Mouse (Mus musculus) embryonic stem cell, embryonic (primary cell): ENCODE data around the gene Hcn2.

ENCODE experiments used
- CTCF ChIA-PET, 4 experiments: fragments of 300-600 bp in 2 of 4; fragments of 350-600 bp in 2 of 4; sonication (Branson Sonifier 250); formaldehyde crosslinking; loops; one replicate each; lab custom pipeline; 2022; ENCODE audit warnings: inconsistent platforms in 2 of 4; lab: Charles Lee
- POLR2A ChIA-PET, 4 experiments: fragments of 300-600 bp in 2 of 4; fragments of 350-600 bp in 2 of 4; sonication (Branson Sonifier 250); formaldehyde crosslinking; loops; one replicate each; lab custom pipeline; 2022; ENCODE audit warnings: antibody characterized with exemption in 4 of 4, inconsistent platforms in 1 of 4; lab: Charles Lee

Hcn2 gene

GRCm38 (mm10) chr10:79733847-79734246 is 17.4 kb downstream of the Hcn2 start:
- ChIA-PET POLR2A (interaction anchor here in 3 of 4 experiments (0.6 to 3.1 kb wide), 11 partner anchors 9 to 657 kb away, joined by 3 to 16 read pairs (median 3); partner anchors contain the start of gene Polrmt (in 1 of the 3)), CTCF (interaction anchor here in 3 of 4 experiments (0.5 to 1.9 kb wide), 17 partner anchors 8 to 562 kb away, joined by 3 to 8 read pairs (median 3); partner anchors contain the start of genes Polrmt (in 2 of the 3) and Apc2 (in 1 of the 3))

- ChIA-PET CTCF (interaction anchor here in 3 of 4 experiments (0.6 to 2.1 kb wide), 10 partner anchors 18 to 132 kb away, joined by 3 to 8 read pairs (median 4); partner anchors contain the start of genes Bsg (in 1 of the 3) and Misp (in 1 of the 3)), POLR2A (interaction anchor here (0.5 to 3.1 kb wide), 22 partner anchors 9 to 1242 kb away, joined by 3 to 16 read pairs (median 3); partner anchors contain the start of genes Bsg (in 3 of the 4), Polrmt (in 2 of the 4), Gzmm (in 1 of the 4) and Ptbp1 (in 1 of the 4))
Observed at GRCm38 (mm10) chr10:79735361-79735760, 18.9 kb downstream of the Hcn2 start.

GRCm38 (mm10) chr10:79736706-79737105 is 20.3 kb downstream of the Hcn2 start:
- ChIA-PET POLR2A (interaction anchor here in 2 of 4 experiments (0.6 to 1.4 kb wide), 6 partner anchors 12 to 117 kb away, joined by 3 to 6 read pairs (median 3); partner anchors contain the start of gene Ptbp1 (in 1 of the 2)), CTCF (interaction anchor here in 3 of 4 experiments (0.7 to 1.1 kb wide), 7 partner anchors 8 to 43 kb away, joined by 3 to 5 read pairs (median 4); partner anchors contain the start of gene Bsg (in 1 of the 3))

DNA sequence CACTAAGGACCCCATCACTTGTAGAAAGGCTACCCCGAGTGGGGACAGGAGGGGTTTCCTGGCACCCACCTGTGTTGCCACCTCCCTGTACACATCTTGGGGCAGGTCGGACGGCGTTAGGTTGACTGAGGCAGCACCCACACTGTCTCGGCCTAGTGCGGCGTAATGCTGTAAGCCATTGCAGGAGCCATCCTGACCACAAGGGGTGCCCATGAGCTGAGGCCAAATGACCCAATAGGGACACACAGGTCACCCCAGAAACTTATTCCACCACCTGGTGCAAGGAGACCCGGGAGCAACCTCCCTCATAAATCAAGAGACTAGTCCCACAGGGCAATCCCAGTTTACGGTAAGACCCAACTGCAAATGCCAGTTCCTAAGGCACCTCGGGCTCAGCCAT is 21.8 kb downstream of the Hcn2 start:
- ChIA-PET CTCF (interaction anchor here in 2 of 4 experiments (0.8 to 3.3 kb wide), 16 partner anchors 9 to 290 kb away, joined by 3 to 22 read pairs (median 4); partner anchors contain the start of genes Bsg (in 1 of the 2), Madcam1 (in 1 of the 2) and Polrmt (in 1 of the 2)), POLR2A (interaction anchor here in 2 of 4 experiments (0.6 to 2.2 kb wide), 18 partner anchors 8 to 170 kb away, joined by 3 to 9 read pairs (median 3); partner anchors contain the start of genes Ptbp1 (in 2 of the 2), Bsg (in 1 of the 2), Med16 (in 1 of the 2) and Polrmt (in 1 of the 2))

GRCm38 (mm10) chr10:79739234-79739633 is 22.8 kb downstream of the Hcn2 start:
- POLR2A ChIA-PET, result interaction anchor here (0.5 to 2.2 kb wide), 23 partner anchors 7 to 169 kb away, joined by 3 to 9 read pairs (median 4); partner anchors contain the start of genes Bsg (in 1 of the 4), Med16 (in 1 of the 4), Polrmt (in 1 of the 4) and Ptbp1 (in 1 of the 4)

GRCm38 (mm10) chr10:79740863-79741262 is 24.4 kb downstream of the Hcn2 start:
- ChIA-PET CTCF (interaction anchor here (0.5 to 3.3 kb wide), 39 partner anchors 8 to 1366 kb away, joined by 3 to 22 read pairs (median 4); partner anchors contain the start of genes Bsg (in 2 of the 4), Fgf22 (in 1 of the 4), Madcam1 (in 1 of the 4) and Mier2 (in 1 of the 4)), POLR2A (interaction anchor here in 2 of 4 experiments (0.6 to 2.0 kb wide), 18 partner anchors 8 to 501 kb away, joined by 3 to 9 read pairs (median 4); partner anchors contain the start of genes Bsg (in 1 of the 2), Fgf22 (in 1 of the 2) and Rnf126 (in 1 of the 2))

More at GRCm38 (mm10) chr10:79739234-79739633, 22.8 kb downstream of the Hcn2 start:
- CTCF ChIA-PET, result interaction anchor here (0.5 to 3.3 kb wide), 17 partner anchors 8 to 289 kb away, joined by 3 to 22 read pairs (median 4); partner anchors contain the start of genes Bsg (in 1 of the 4), Gm26602 (in 1 of the 4) and Polrmt (in 1 of the 4)

- CTCF ChIA-PET, result interaction anchor here in 3 of 4 experiments (0.6 to 1.7 kb wide), 4 partner anchors 10 to 163 kb away, joined by 3 to 7 read pairs (median 3); no protein-coding TSS in a partner anchor
- POLR2A ChIA-PET, result interaction anchor here in 2 of 4 experiments (0.9 to 1.5 kb wide), 7 partner anchors 12 to 165 kb away, joined by 3 to 6 read pairs (median 3); partner anchors contain the start of genes Fgf22 (in 1 of the 2), Med16 (in 1 of the 2) and Ptbp1 (in 1 of the 2)
Observed at GRCm38 (mm10) chr10:79743161-79743560, 26.7 kb downstream of the Hcn2 start.

- ChIA-PET POLR2A (interaction anchor here in 2 of 4 experiments (0.7 to 1.6 kb wide), 11 partner anchors 8 to 165 kb away, joined by 3 to 6 read pairs (median 3); partner anchors contain the start of genes Fgf22 (in 1 of the 2), Med16 (in 1 of the 2) and Ptbp1 (in 1 of the 2)), CTCF (interaction anchor here in 3 of 4 experiments (0.6 to 1.7 kb wide), 4 partner anchors 10 to 163 kb away, joined by 3 to 7 read pairs (median 3); no protein-coding TSS in a partner anchor)
Observed at GRCm38 (mm10) chr10:79743650-79744365, 27.4 kb downstream of the Hcn2 start.

- POLR2A ChIA-PET, result interaction anchor here in 2 of 4 experiments (0.6 to 3.4 kb wide), 17 partner anchors 11 to 1343 kb away, joined by 3 to 17 read pairs (median 6); partner anchors contain the start of genes Ptbp1 (in 2 of the 2), Bsg (in 1 of the 2), Cdc34 (in 1 of the 2) and Madcam1 (in 1 of the 2)
Observed at GRCm38 (mm10) chr10:79745411-79745810, 29.0 kb downstream of the Hcn2 start.

GRCm38 (mm10) chr10:79745898-79746773 is 29.7 kb downstream of the Hcn2 start, which contains the start of gene Polrmt:
Polrmt (minus strand) TSS chr10:79746581.
- ChIA-PET CTCF (interaction anchor here (0.5 to 2.1 kb wide), 29 partner anchors 8 to 1306 kb away, joined by 3 to 18 read pairs (median 4); partner anchors contain the start of genes Bsg (in 1 of the 4), Fgf22 (in 1 of the 4), Madcam1 (in 1 of the 4) and Tmem259 (in 1 of the 4)), POLR2A (interaction anchor here in 3 of 4 experiments (0.6 to 3.4 kb wide), 54 partner anchors 8 to 1343 kb away, joined by 3 to 17 read pairs (median 4); partner anchors contain the start of genes Fgf22 (in 3 of the 3), Bsg (in 2 of the 3), Med16 (in 2 of the 3) and Ptbp1 (in 2 of the 3))

More at GRCm38 (mm10) chr10:79745411-79745810, 29.0 kb downstream of the Hcn2 start:
- CTCF ChIA-PET, result interaction anchor here in 3 of 4 experiments (0.6 to 2.0 kb wide), 6 partner anchors 9 to 239 kb away, joined by 3 to 10 read pairs (median 4); partner anchors contain the start of gene Tmem259 (in 1 of the 3)

GRCm38 (mm10) chr10:79746774-79747151 is 30.3 kb downstream of the Hcn2 start:
- POLR2A ChIA-PET, result interaction anchor here in 3 of 4 experiments (0.6 to 3.4 kb wide), 46 partner anchors 8 to 238 kb away, joined by 3 to 17 read pairs (median 5); partner anchors contain the start of genes Fgf22 (in 3 of the 3), Bsg (in 2 of the 3), Med16 (in 2 of the 3) and Ptbp1 (in 2 of the 3)
- CTCF ChIA-PET, result interaction anchor here in 3 of 4 experiments (0.5 to 2.1 kb wide), 22 partner anchors 8 to 237 kb away, joined by 3 to 14 read pairs (median 4); partner anchors contain the start of genes Bsg (in 1 of the 3), Fgf22 (in 1 of the 3), Madcam1 (in 1 of the 3) and Tmem259 (in 1 of the 3)

GRCm38 (mm10) chr10:79748496-79748895 is 32.1 kb downstream of the Hcn2 start:
- CTCF ChIA-PET, result interaction anchor here in 1 of 4 experiments (1.4 to 2.4 kb wide), 2 partner anchors 10 to 32 kb away, joined by 7 to 11 read pairs; no protein-coding TSS in a partner anchor
- POLR2A ChIA-PET, result interaction anchor here in 3 of 4 experiments (0.6 to 3.4 kb wide), 12 partner anchors 8 to 209 kb away, joined by 3 to 17 read pairs (median 3); partner anchors contain the start of genes Ptbp1 (in 2 of the 3) and Bsg (in 1 of the 3)

- ChIA-PET POLR2A (interaction anchor here (0.5 to 2.5 kb wide), 18 partner anchors 8 to 413 kb away, joined by 3 to 9 read pairs (median 4); partner anchors contain the start of genes Polrmt (in 3 of the 4), Rnf126 (in 2 of the 4) and Ptbp1 (in 1 of the 4)), CTCF (interaction anchor here in 3 of 4 experiments (0.5 to 1.8 kb wide), 12 partner anchors 8 to 278 kb away, joined by 3 to 6 read pairs (median 3); partner anchors contain the start of gene Polrmt (in 1 of the 3))
Observed at GRCm38 (mm10) chr10:79754856-79755516, 38.6 kb downstream of the Hcn2 start, which contains the start of gene Fgf22. Fgf22 (plus strand) TSS chr10:79755076.

DNA sequence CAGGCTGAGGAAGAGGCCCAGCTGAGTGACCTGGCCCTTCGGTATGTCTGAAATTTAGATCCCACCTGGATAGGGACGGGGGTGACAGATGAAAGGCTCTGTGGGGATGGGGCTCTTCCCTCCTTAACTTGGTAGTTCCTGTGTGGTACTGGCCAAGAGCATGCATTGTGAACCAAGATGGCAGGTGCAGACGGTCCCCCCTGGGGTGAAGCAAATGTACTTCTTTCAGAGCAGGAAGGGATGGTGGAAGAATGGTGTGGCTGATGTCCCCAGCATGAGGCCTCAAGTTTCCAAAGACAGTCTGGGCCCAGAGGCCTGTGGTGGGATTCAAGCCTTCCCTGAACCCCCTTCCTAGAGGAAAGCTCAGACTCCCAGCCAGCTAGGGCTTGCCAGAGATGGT is 39.4 kb downstream of the Hcn2 start:
- POLR2A ChIA-PET, result interaction anchor here (0.6 to 2.5 kb wide), 21 partner anchors 8 to 411 kb away, joined by 3 to 9 read pairs (median 4); partner anchors contain the start of genes Polrmt (in 2 of the 4), Ptbp1 (in 2 of the 4) and Rnf126 (in 1 of the 4)
- CTCF ChIA-PET, result interaction anchor here in 2 of 4 experiments (0.7 to 1.8 kb wide), 6 partner anchors 9 to 129 kb away, joined by 3 to 6 read pairs (median 4); partner anchors contain the start of gene Polrmt (in 1 of the 2)
